Mouse (Mus musculus): ENCODE data around the gene Pde4d. TPM values are rescaled to one million over a fixed set of nuclear protein-coding genes. Genes with fewer than 3 reads are reported as not detected.

Pde4d gene
- polyA plus RNA-seq, 1 experiment = 12.7 TPM

- no peak for TF ChIP-seq GATA1 (IDR thresholded peaks at IDR 0.05; ENCODE audit: low read length)
Observed at GRCm38 (mm10) chr13:109746492-109746891, 1296.7 kb downstream of the Pde4d start.

- TF ChIP-seq GATA1 (IDR thresholded peaks at IDR 0.05; ENCODE audit: low read length) = no peak
Observed at GRCm38 (mm10) chr13:109752236-109752863, 1302.6 kb downstream of the Pde4d start.

GRCm38 (mm10) chr13:109756854-109757253, 1307.1 kb downstream of the Pde4d start:
- TF ChIP-seq GATA1 (IDR thresholded peaks at IDR 0.05; ENCODE audit: low read length) = no peak

- TF ChIP-seq GATA1 (IDR thresholded peaks at IDR 0.05; ENCODE audit: low read length) = no peak
Observed at GRCm38 (mm10) chr13:109759201-109759600, 1309.5 kb downstream of the Pde4d start.

GRCm38 (mm10) chr13:109761081-109761480, 1311.3 kb downstream of the Pde4d start:
- no peak for TF ChIP-seq GATA1 (IDR thresholded peaks at IDR 0.05; ENCODE audit: low read length)

- TF ChIP-seq GATA1 (IDR thresholded peaks at IDR 0.05; ENCODE audit: low read length) = no peak
Observed at GRCm38 (mm10) chr13:109774791-109775190, 1325.0 kb downstream of the Pde4d start.

GRCm38 (mm10) chr13:109775197-109775596, 1325.4 kb downstream of the Pde4d start:
- TF ChIP-seq GATA1 (IDR thresholded peaks at IDR 0.05; ENCODE audit: low read length) = no peak

GRCm38 (mm10) chr13:109776116-109776515, 1326.4 kb downstream of the Pde4d start:
- TF ChIP-seq GATA1 (IDR thresholded peaks at IDR 0.05; ENCODE audit: low read length) = no peak

- no peak for TF ChIP-seq GATA1 (IDR thresholded peaks at IDR 0.05; ENCODE audit: low read length)
Observed at GRCm38 (mm10) chr13:109776995-109777394, 1327.2 kb downstream of the Pde4d start.

GRCm38 (mm10) chr13:109777441-109777840, 1327.7 kb downstream of the Pde4d start:
- no peak for TF ChIP-seq GATA1 (IDR thresholded peaks at IDR 0.05; ENCODE audit: low read length)

- no peak for TF ChIP-seq GATA1 (IDR thresholded peaks at IDR 0.05; ENCODE audit: low read length)
Observed at GRCm38 (mm10) chr13:109778297-109778835, 1328.6 kb downstream of the Pde4d start.

- TF ChIP-seq GATA1 (IDR thresholded peaks at IDR 0.05; ENCODE audit: low read length) = no peak
Observed at GRCm38 (mm10) chr13:109781466-109781865, 1331.7 kb downstream of the Pde4d start.

- TF ChIP-seq GATA1 (IDR thresholded peaks at IDR 0.05; ENCODE audit: low read length) = no peak
Observed at GRCm38 (mm10) chr13:109788604-109789003, 1338.9 kb downstream of the Pde4d start.

GRCm38 (mm10) chr13:109789151-109789550, 1339.4 kb downstream of the Pde4d start:
- no peak for TF ChIP-seq GATA1 (IDR thresholded peaks at IDR 0.05; ENCODE audit: low read length)

- no peak for TF ChIP-seq GATA1 (IDR thresholded peaks at IDR 0.05; ENCODE audit: low read length)
Observed at GRCm38 (mm10) chr13:109790045-109790715, 1340.4 kb downstream of the Pde4d start.

- TF ChIP-seq GATA1 (IDR thresholded peaks at IDR 0.05; ENCODE audit: low read length) = no peak
Observed at GRCm38 (mm10) chr13:109793918-109794317, 1344.2 kb downstream of the Pde4d start.

GRCm38 (mm10) chr13:109798651-109799050, 1348.9 kb downstream of the Pde4d start:
- TF ChIP-seq GATA1 (IDR thresholded peaks at IDR 0.05; ENCODE audit: low read length) = no peak
